Mouse (Mus musculus): ENCODE data around the gene Gm14137. TPM values are rescaled to one million over a fixed set of nuclear protein-coding genes. Genes with fewer than 3 reads are reported as not detected.

The Gm14137 gene
- 1 to 10 TPM; 2.9 to 6.8 TPM for total RNA-seq (2023)

DNA sequence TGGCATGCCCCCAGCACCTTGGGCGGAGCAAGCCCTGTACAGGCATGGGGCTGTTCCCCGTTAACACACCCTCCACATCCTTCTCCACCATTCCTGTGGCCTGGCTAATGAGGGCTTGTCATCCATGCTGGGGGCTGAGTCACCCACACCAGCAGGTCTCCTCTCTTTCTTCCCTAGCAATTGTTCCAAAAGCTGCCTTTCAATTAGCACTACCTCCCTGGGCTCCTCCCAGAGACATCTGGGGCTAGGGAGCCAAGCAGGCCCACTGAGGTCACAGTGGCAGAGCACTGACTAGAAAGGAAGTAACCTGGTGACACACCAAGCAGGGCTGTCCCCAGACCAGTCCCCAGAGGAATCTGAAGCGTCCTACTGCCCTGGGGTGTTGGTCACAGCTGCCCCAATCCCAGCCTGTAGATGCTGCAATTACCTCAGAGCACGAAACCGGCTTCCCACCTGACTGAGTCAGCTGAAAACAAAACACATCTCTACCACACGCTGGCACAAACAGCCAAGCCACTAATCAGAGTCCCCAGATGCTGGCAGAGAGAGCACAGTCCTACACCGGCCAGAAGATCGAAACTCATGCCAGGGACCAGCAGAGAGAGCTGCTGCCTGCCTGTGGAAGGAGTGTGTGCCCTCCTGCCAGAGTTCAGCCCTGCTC lies at the start of gene Gm14137:
TSS of gene Gm14137 (plus strand) at position 519 of the 661 bp plus-strand sequence.

DNA sequence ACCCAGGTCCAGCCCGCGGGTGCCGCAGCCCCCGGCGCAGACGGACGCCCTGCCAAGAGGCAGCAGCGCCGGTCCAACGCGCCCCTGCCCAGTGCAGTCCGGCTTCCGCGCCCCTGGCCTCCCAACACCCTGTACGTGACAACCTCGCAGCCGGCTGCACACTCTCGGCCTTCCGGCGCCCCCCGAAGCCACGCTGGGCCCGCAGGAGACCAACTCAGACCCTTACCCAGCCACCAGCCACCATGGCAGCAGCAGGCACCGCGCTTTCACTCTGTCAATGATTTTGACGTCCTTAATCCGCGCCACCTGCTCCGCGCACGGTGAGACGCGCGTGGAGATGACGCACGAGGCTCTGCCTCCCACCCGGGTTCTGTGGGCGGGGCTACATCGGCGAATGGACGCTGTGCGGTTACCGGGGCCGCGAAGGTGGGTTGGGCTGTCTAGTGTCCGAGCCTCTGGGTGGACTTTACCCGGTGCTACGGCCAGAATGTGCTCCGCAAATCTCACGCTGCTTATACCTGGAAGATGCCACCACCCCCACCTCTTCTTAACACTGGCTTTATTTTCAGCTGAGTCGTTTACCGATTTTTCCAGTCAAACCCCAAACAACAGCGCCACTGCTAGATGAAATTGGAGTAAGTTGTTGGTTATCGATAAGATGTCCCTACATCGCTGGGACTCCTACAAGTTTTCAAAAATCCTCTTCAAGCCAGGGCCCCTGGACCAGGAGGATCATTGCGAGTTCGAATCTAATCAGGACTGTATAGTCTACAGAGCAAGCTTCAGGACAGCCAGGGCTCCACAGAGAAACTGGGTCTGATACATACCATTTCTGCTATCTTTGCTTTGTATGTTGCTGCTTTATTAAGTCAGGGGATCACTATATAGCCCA lies 17.4 kb upstream of the Gm14137 start, which contains the start of gene Rmdn3:
TSS of gene Rmdn3 (minus strand) at position 354 of the 892 bp plus-strand sequence.

DNA sequence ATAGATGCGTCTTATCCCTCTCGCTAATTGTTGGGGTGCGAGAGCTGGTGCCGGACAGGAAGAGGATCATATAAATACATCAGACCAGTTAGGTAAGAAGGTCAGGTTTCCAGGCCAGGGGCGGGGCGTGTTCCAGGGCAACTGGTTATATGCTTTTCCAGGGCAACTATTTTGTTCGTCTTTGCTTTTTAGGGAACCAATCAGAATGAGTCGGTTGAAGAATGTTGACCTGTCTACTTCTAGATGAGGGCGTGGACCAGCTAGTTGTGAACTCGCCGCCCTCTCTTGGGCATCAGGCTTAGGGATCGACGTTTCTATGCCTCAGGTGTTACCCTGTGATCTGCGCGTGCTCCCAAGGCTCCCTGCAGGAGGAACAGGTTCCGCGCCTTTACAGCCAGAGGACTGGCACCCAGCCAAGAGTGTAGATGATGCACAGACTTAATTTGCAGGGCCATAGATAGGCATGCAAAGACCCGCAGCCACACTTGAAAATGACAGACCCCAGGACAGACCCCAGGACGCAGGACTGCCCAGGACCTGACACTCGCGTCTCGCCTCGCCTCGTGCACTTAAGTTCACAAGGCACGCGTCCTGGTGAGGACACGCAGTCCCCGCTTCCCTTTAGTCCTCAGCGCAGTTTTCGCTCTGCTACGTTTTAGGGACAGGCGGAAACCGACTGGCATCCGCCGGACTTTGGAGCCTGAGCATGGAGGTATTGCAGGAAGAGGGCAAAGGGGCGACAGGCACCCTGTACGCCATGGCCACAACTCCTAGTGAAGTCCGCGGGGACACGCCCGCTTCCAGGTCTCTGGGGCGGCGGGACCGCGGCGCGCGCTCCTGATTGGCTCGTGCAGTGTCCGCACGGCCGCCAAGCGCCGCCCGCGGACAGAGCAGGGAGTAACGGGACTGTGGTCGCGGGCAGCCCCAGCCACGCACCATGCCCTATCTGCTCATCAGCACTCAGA lies 7.1 kb upstream of the Gm14137 start, which contains the start of gene Gchfr:
TSS of gene Gchfr (plus strand) at position 873 of the 965 bp plus-strand sequence.

DNA sequence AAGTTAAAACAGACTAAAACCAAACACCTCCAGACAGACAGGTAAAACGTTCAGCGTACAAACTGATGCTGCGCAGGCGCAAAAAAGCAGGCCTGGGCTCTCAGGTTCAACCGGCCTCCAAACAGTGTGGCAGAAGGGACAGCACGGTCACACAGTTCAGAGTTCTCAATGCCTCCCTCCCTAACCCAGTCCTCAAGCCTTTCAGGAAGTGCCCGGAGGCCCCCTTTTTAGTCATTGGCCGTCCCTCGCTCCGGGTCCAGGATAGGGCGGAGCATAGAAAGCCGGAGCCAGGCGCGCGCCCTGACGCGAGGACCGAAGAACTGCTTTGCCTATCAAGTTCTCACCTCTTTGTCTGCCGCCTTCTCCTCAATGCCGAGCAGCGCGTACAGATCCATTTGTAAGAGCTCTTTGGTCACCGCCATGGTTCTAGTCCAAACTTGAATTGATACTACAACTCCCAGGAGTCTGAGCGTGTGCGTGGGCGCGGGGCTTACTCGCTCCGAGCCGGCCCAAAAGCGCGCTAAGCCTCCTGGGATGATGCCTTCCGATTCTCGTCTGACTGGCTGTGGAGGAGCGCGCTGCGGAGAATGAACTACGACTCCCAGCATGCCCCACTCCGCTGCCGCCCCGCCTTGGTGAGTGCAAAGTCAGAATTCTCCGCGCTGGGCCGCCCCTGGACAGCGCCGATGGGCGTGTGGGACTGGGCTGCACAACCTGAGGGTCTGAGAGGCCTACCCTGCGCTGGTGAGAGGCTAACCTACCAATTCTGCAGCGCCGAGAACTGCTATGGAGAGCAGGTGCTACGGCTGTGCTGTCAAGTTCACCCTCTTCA lies 34.3 kb downstream of the Gm14137 start, which contains the start of the genes Zfyve19 and Dnajc17:
TSS of gene Zfyve19 (plus strand) at position 274 of the 832 bp plus-strand sequence.
TSS of gene Dnajc17 (minus strand) at position 452 of the 832 bp plus-strand sequence.

Other genes with a start within 250 kb of the Gm14137 start
- 1 to 10 TPM; 4.6 to 7.1 TPM for gene Chst14, start 248.0 kb upstream of the Gm14137 start, total RNA-seq (2023)
- 10 to 100 TPM; 12.0 to 12.5 TPM for gene Ccdc32, start 145.1 kb upstream of the Gm14137 start, total RNA-seq (2023)
- gene Rpusd2, start 139.7 kb upstream of the Gm14137 start, total RNA-seq (2023): 10 to 100 TPM; 14.2 to 17.3 TPM
- 1 to 10 TPM; 3.2 to 3.4 TPM for gene Knl1, start 127.4 kb upstream of the Gm14137 start, total RNA-seq (2023)
- gene Rad51, start 61.7 kb upstream of the Gm14137 start, total RNA-seq (2023): 1 to 10 TPM; 2.6 to 3.2 TPM
- gene Rmdn3, start 17.5 kb upstream of the Gm14137 start, total RNA-seq (2023): 10 to 100 TPM; 27.2 to 35.9 TPM
- not detected for gene Gchfr, start 6.7 kb upstream of the Gm14137 start, total RNA-seq (2023)
- 10 to 100 TPM; 36.2 to 47.6 TPM for gene Zfyve19, start 34.1 kb downstream of the Gm14137 start, total RNA-seq (2023)
- 10 to 100 TPM; 15.0 to 20.1 TPM for gene Dnajc17, start 34.3 kb downstream of the Gm14137 start, total RNA-seq (2023)
- not detected for gene Ppp1r14d, start 55.4 kb downstream of the Gm14137 start, total RNA-seq (2023)
- 1 to 10 TPM in 1 of 2 experiments, under 1 TPM in 1; 0.29 to 1.3 TPM for gene Spint1, start 62.9 kb downstream of the Gm14137 start, total RNA-seq (2023)
- gene Rhov, start 96.8 kb downstream of the Gm14137 start, total RNA-seq (2023): under 1 TPM; 0.44 to 0.84 TPM
- 10 to 100 TPM; 78.7 to 86.0 TPM for gene Vps18, start 114.2 kb downstream of the Gm14137 start, total RNA-seq (2023)
- under 1 TPM; 0.55 to 0.59 TPM for gene Dll4, start 151.3 kb downstream of the Gm14137 start, total RNA-seq (2023)
- under 1 TPM in 1 of 2 experiments, not detected in 1; 0.56 TPM for gene Chac1, start 176.7 kb downstream of the Gm14137 start, total RNA-seq (2023)

Data from B cell, adult 67 days (primary cell).